Mouse (Mus musculus) heart, embryonic 14.5 days (tissue): ENCODE measurements around the gene Olfr171. TPM values are rescaled to one million over a fixed set of nuclear protein-coding genes. Genes with fewer than 3 reads are reported as not detected.
"Not testable (repeated sequence)": the region's sequence is repeated elsewhere in the genome, so short reads cannot be mapped to it uniquely, and the experiment has no call there.

Source experiments
- ATAC-seq: fragments of 200-750 bp; cut with Nextera tagmentation; 2 replicates; pipeline ENCODE4 v1.8.0; 2017; ENCODE audit warnings: low read depth, moderate TSS enrichment; ENCODE audit not compliant: insufficient number of reproducible peaks, insufficient read depth, low FRiP score
- H3K27ac ChIP-seq, 2 experiments: fragments of 200-500 bp in 1 of 2; fragments of 300-500 bp in 1 of 2; sonication (generic) in 1 of 2; replicated peaks in 1 of 2; 2 replicates each; pipeline ENCODE4 v1.5.1; 2012 to 2014; ENCODE audit warnings: low read depth in 2 of 2, low read length in 2 of 2, control low read depth in 1 of 2, mild to moderate bottlenecking in 1 of 2, mixed read lengths in 1 of 2; ENCODE audit not compliant: control insufficient read depth in 1 of 2, insufficient read depth in 1 of 2
- H3K27me3 ChIP-seq: fragments of 300-500 bp; sonication (generic); 2 replicates; pipeline ENCODE4 v1.6.1; 2014; ENCODE audit warnings: mild to moderate bottlenecking, low read length, control low read depth; ENCODE audit not compliant: control insufficient read depth, insufficient read depth
- H3K36me3 ChIP-seq: fragments of 300-500 bp; sonication (generic); 2 replicates; pipeline ENCODE4 v1.6.1; 2014; ENCODE audit warnings: mild to moderate bottlenecking, control low read depth, low read length, mixed read lengths; ENCODE audit not compliant: control insufficient read depth, insufficient read depth
- H3K4me1 ChIP-seq, 2 experiments: fragments of 200-500 bp in 1 of 2; fragments of 300-500 bp in 1 of 2; sonication (generic) in 1 of 2; 2 replicates each; pipeline ENCODE4 v1.6.1; 2012 to 2014; ENCODE audit warnings: low read length in 2 of 2, control low read depth in 1 of 2, mixed read lengths in 1 of 2; ENCODE audit not compliant: control insufficient read depth in 2 of 2, insufficient read depth in 2 of 2
- H3K4me2 ChIP-seq: fragments of 300-500 bp; sonication (generic); 2 replicates; pipeline ENCODE4 v1.6.1; 2014; ENCODE audit warnings: mild to moderate bottlenecking, low read length
- H3K4me3 ChIP-seq, 2 experiments: fragments of 200-500 bp in 1 of 2; fragments of 300-500 bp in 1 of 2; sonication (generic) in 1 of 2; 2 replicates each; pipeline ENCODE4 v1.5.1; 2012 to 2014; ENCODE audit warnings: low read length in 2 of 2, mild to moderate bottlenecking in 2 of 2, control low read depth in 1 of 2, low read depth in 1 of 2, moderate library complexity in 1 of 2; ENCODE audit not compliant: control insufficient read depth in 1 of 2, insufficient read depth in 1 of 2
- H3K9ac ChIP-seq: fragments of 300-500 bp; sonication (generic); 2 replicates; pipeline ENCODE4 v1.6.1; 2014; ENCODE audit warnings: mild to moderate bottlenecking, low read length
- H3K9me3 ChIP-seq: fragments of 300-500 bp; sonication (generic); 2 replicates; pipeline ENCODE4 v1.6.1; 2016; ENCODE audit warnings: low read length, control low read depth; ENCODE audit not compliant: control insufficient read depth
- WGBS: fragments of 180-500 bp; shearing (Covaris S2); extraction: QIAGEN DNeasy Blood & Tissue Kit; methylation state at CpG from one replicate; pipeline ENCODE4 v1.1.7; 2014; 5-methylcytosine and 5-hydroxymethylcytosine counted together
- polyA plus RNA-seq: library from polyadenylated mRNA; unstranded; fragments of >200 nt; fragmentation: Nextera tagmentation; extraction: Ambion mirVana; gene quantifications from 2 replicates; pipeline ENCODE4 v1.2.1, GENCODE M21; 2014

Olfr171 gene
- polyA plus RNA-seq: not detected in 2 replicates

DNA sequence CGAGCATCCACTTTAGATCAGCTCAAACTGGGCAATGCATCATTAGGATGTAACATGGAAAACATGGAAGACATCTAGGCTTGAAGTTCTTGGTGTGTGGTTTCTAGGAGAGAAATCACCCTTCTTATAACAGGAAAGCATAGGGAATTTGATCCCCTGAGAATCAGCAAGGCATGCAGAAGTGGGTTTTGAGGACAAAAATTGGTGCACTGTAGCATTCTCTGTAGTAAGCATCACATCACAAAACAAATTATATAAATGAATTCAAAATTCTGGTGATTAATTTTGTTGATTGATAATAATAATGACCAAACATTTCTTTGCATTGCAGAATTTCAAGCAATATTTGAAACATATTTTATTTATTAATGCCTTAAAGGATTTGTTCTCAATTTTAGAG lies at the start of gene Olfr171:
Gene Olfr171, minus strand, starts transcription at position 101 of the 400 bp plus-strand sequence.
- 80% methylated on average over 1 of the region's 1 CpGs for WGBS
- H3K27ac ChIP-seq: no peak within 1 kb of the TSS
- H3K4me2 ChIP-seq: no peak within 1 kb of the TSS
- H3K9ac ChIP-seq: no peak within 1 kb of the TSS
- no peak for ATAC-seq
- H3K9me3 ChIP-seq: no peaks in the 10 kb centered on the region
- no peaks in the 10 kb centered on the region for H3K4me1 ChIP-seq
- no peaks in the 10 kb centered on the region for H3K36me3 ChIP-seq
- H3K27me3 ChIP-seq: no peaks in the 10 kb centered on the region
- H3K4me3 ChIP-seq: no peak within 1 kb of the TSS

DNA sequence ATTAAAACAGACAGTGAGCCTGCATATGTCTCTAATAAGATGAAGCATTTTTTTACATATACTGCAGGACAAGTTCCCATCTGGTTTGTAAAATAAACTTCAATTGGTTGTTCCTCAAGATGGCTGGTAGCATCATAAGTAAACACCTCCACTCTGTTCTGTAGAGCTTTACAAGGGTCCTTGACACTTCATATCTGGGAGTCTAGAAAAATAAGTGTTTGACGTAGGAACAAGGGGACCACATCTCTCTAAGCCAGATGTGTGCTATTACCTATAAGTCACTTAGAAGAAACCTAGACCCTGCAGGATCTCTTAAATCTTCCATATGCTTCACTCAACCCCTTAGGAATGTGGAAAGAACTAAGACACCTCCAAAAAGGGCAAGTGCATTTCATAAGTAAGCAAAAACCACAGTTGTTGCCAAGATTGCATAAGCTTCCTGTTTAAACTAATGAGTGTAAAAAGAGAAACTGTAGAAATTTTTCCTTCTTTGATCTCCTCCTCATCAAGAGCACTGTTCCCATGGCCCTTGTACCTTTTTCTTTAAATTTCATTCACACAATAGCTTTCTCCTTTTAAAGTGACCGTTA lies 41.1 kb upstream of the Olfr171 start:
- H3K4me3 ChIP-seq: no peak overlapping the region
- no peaks in the 10 kb centered on the region for H3K27me3 ChIP-seq
- no peaks in the 10 kb centered on the region for H3K9me3 ChIP-seq
- no peak overlapping the region for H3K9ac ChIP-seq
- WGBS: 76% methylated on average over 2 of the region's 2 CpGs
- H3K4me2 ChIP-seq: no peak overlapping the region
- no peaks in the 10 kb centered on the region for H3K36me3 ChIP-seq
- no peak for ATAC-seq
- no peaks in the 10 kb centered on the region for H3K4me1 ChIP-seq
- no peak overlapping the region for H3K27ac ChIP-seq

DNA sequence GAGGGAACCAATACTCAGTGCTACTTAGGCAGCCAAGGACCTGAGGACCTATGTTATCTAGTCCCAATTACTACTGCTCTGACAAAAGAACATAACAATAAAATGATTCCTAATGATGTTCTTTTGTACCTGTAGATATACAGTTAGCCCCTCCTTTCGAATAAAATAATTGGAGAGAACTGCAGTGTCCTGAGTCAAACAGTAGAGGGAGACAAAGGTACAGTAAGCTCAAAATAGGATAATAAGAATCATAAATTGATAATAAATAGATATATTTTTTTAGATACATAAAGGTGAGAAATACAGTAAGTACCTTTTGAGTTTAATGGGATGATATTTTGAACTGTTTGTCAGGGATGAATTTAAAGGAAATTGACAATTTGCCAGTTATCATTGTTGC lies 36.6 kb upstream of the Olfr171 start:
- Histone ChIP-seq H3K27me3 (no peaks in the 10 kb centered on the region), H3K9me3 (no peaks in the 10 kb centered on the region), H3K36me3 (no peaks in the 10 kb centered on the region), H3K4me2 (no peak overlapping the region), H3K4me1 (no peaks in the 10 kb centered on the region), H3K27ac (no peak overlapping the region), H3K9ac (no peak overlapping the region), H3K4me3 (no peak overlapping the region)
- 45% methylated on average over 1 of the region's 1 CpGs for WGBS
- no peak for ATAC-seq

DNA sequence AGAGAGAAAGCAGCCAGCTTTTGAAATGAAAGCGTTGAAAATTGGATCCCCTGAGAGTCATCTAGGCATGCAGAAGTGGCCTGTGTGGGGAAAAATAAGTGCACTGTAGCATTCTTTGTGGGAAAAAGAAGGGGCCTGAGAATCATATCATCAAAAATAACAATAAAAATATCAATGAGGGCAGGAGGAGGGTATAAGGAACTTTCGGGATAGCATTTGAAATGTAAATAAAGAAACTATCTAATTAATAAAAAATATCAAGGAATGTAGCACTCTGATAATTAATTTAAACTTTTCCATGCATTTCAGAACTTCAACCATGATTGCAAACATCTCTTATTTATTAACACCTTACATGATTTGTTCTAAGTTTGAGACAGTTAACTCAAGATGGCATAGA lies 17.9 kb downstream of the Olfr171 start, which contains the start of gene Olfr170:
Gene Olfr170, minus strand, starts transcription at position 101 of the 400 bp plus-strand sequence.
- not testable (repeated sequence) for H3K27me3 ChIP-seq, H3K27ac ChIP-seq, H3K4me1 ChIP-seq, H3K4me3 ChIP-seq, ATAC-seq, H3K9ac ChIP-seq, H3K9me3 ChIP-seq, H3K36me3 ChIP-seq, H3K4me2 ChIP-seq
- WGBS: 66% methylated on average over 2 of the region's 2 CpGs

DNA sequence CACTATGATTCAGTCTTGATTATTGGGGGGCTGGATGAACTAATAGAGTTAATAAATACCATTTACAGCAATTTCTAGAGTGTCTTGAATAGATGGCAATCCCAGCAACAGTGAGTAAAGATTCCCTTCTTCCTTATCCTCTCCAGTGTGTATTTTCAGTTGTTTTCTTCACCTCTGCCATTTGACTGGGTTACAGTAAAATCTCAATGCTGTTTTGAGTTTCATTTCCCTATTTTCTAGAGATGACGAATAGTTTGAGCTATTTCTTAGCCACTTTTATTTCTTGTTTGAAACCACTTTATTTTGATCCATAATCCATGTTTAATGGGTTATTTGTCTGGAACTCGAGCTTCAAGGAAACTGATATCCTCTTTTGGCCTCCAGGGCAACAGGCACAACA lies 26.6 kb downstream of the Olfr171 start:
- WGBS: 58% methylated on average over 2 of the region's 2 CpGs
- no peak for ATAC-seq
- Histone ChIP-seq H3K4me1 (no peaks in the 10 kb centered on the region), H3K9ac (no peak overlapping the region), H3K27ac (no peak overlapping the region), H3K4me3 (no peak overlapping the region), H3K9me3 (no peaks in the 10 kb centered on the region), H3K36me3 (no peaks in the 10 kb centered on the region), H3K27me3 (no peaks in the 10 kb centered on the region), H3K4me2 (no peak overlapping the region)

Other genes with a start within 250 kb of the Olfr171 start
- gene Olfr165, start 206.8 kb downstream of the Olfr171 start, polyA plus RNA-seq: not detected in 2 replicates
- gene Olfr166, start 146.2 kb downstream of the Olfr171 start, polyA plus RNA-seq: not detected in 2 replicates
- gene Olfr167, start 107.7 kb downstream of the Olfr171 start, polyA plus RNA-seq: not detected in 2 replicates
- not detected in 2 replicates for gene Olfr168, start 94.4 kb downstream of the Olfr171 start, polyA plus RNA-seq
- gene Olfr169, start 58.1 kb downstream of the Olfr171 start, polyA plus RNA-seq: not detected in 2 replicates
- not detected in 2 replicates for gene Olfr170, start 18.0 kb downstream of the Olfr171 start, polyA plus RNA-seq
- not detected in 2 replicates for gene Lamp3, start 76.5 kb upstream of the Olfr171 start, polyA plus RNA-seq
- gene B3gnt5, start 130.3 kb upstream of the Olfr171 start, polyA plus RNA-seq: 12.7 and 13.8 TPM in 2 replicates